Mouse (Mus musculus): Measurements from ENCODE around the gene Scube2.

Scube2 gene

GRCm38 (mm10) chr7:109795564-109795963 is 69.9 kb downstream of the Scube2 start:
- DNase-seq (ENCODE audit: low spot score) = peak; percentile 24

- no peak for DNase-seq (ENCODE audit: low spot score)
Measured at GRCm38 (mm10) chr7:109794556-109794955, 70.9 kb downstream of the Scube2 start.

- peak; percentile 66 for DNase-seq (ENCODE audit: low spot score)
Measured at GRCm38 (mm10) chr7:109792759-109793158, 72.7 kb downstream of the Scube2 start.

- no peak for DNase-seq (ENCODE audit: low spot score)
Measured at GRCm38 (mm10) chr7:109790818-109791217, 74.7 kb downstream of the Scube2 start.

- no peak for DNase-seq (ENCODE audit: low spot score)
Measured at GRCm38 (mm10) chr7:109787860-109788259, 77.6 kb downstream of the Scube2 start.

- DNase-seq (ENCODE audit: low spot score) = no peak
Measured at GRCm38 (mm10) chr7:109783281-109783680, 82.2 kb downstream of the Scube2 start.

GRCm38 (mm10) chr7:109781470-109782203 is 83.8 kb downstream of the Scube2 start, which contains the start of gene Nrip3:
Gene Nrip3, minus strand, starts transcription at chr7:109782025.
- DNase-seq (ENCODE audit: low spot score) = peak; percentile 57

GRCm38 (mm10) chr7:109781087-109781469 is 84.4 kb downstream of the Scube2 start:
- DNase-seq (ENCODE audit: low spot score) = no peak

- no peak for DNase-seq (ENCODE audit: low spot score)
Measured at GRCm38 (mm10) chr7:109772251-109772650, 93.2 kb downstream of the Scube2 start.

- no peak for DNase-seq (ENCODE audit: low spot score)
Measured at GRCm38 (mm10) chr7:109768699-109769383, 96.6 kb downstream of the Scube2 start.

- DNase-seq (ENCODE audit: low spot score) = no peak
Measured at GRCm38 (mm10) chr7:109767575-109768350, 97.7 kb downstream of the Scube2 start.

- no peak for DNase-seq (ENCODE audit: low spot score)
Measured at GRCm38 (mm10) chr7:109764009-109764408, 101.5 kb downstream of the Scube2 start.

GRCm38 (mm10) chr7:109756291-109756690 is 109.2 kb downstream of the Scube2 start:
- no peak for DNase-seq (ENCODE audit: low spot score)

GRCm38 (mm10) chr7:109754034-109754433 is 111.4 kb downstream of the Scube2 start:
- no peak for DNase-seq (ENCODE audit: low spot score)

- peak; percentile 79 for DNase-seq (ENCODE audit: low spot score)
Measured at GRCm38 (mm10) chr7:109752008-109752925, 113.2 kb downstream of the Scube2 start, which contains the start of gene Tmem9b. Gene Tmem9b, minus strand, starts transcription at chr7:109752875.

GRCm38 (mm10) chr7:109751427-109752007 is 114.0 kb downstream of the Scube2 start:
- no peak for DNase-seq (ENCODE audit: low spot score)

Data from lung, postnatal 25 days (tissue).